Mouse (Mus musculus) T-cell, adult 66 days (primary cell): ENCODE data around the gene Rab17. TPM values are rescaled to one million over a fixed set of nuclear protein-coding genes. Genes with fewer than 3 reads are reported as not detected.

Experiments used
- total RNA-seq, 2 experiments: library from RNA; stranded (reverse); gene quantifications; 3 replicates in 1 of 2; 4 replicates in 1 of 2; pipeline ENCODE4 v1.2.4; 2023

The Rab17 gene
- not detected for total RNA-seq

DNA sequence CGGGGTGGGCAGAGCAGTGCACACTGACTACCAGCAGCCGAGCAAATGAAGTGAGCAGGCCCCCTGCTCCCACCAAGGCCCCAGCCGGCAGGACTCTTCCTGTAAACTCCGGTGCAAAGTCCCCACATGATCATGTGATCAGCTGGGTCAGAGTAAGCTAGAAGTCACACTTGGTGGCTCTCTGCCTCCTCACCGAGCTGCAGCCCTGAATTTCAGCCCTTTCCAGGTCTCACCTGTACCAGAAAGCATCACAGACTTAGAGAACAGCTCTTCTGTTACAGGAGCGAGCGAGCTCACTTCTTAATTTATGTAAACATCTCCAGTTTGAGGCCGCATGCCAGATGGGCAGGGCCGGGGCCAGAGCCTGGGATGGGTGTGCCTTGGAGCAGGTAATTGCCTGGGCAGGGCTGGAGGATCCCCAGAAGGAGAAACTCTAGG lies at the start of gene Rab17:
Rab17 (minus strand) TSS at position 315 of the 438 bp plus-strand sequence.

DNA sequence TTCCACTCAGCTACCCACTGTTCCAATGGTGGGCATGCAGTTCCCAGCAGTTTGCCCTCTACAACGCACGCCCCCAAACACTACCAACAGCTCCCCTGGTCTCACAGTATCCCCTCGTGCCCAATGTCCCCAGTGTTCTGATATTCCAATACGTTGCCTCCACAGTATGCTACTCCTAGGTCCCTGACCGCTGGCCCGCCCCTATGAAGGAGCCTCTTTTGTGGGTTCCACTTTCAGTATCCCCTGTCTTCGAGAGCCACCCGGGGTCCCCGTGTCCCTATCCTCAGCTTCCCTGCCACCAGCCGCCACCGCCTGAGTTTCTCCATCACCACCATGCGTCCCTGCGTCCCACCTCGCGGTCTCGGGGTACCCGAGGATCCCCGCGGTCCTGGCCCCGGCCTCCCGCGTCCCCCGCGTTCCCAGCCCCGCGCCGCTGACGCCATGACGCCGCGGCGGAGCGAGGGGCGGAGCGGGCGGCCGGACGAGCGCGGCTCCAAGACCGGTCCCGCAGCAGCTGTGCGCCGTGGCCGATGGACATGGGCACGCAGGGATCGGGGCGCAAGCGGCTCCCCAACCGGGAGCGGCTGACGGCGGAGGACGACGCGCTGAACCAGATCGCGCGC lies 28.9 kb upstream of the Rab17 start, which contains the start of gene Lrrfip1:
Lrrfip1 (plus strand) TSS at position 470 of the 623 bp plus-strand sequence.

DNA sequence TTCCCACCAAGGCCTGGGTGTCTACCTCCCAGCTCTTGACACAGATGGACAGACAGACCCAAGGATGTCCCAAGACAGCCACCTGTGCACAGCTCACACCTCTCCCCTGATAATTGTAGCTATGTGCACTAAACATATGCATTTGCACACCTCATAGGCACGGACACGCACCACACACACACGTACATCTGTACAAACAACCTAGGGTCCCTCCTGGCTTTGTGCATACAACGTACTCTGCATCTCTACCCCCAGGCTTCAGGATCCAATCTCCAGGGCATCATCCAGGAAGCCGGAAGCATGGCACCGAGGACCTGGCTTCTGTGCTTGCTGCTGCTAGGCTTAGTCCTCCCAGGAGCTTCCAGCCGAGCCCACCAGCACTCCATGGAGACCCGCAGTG lies 16.7 kb downstream of the Rab17 start, which contains the start of gene Prlh:
Prlh (plus strand) TSS at position 301 of the 400 bp plus-strand sequence.

DNA sequence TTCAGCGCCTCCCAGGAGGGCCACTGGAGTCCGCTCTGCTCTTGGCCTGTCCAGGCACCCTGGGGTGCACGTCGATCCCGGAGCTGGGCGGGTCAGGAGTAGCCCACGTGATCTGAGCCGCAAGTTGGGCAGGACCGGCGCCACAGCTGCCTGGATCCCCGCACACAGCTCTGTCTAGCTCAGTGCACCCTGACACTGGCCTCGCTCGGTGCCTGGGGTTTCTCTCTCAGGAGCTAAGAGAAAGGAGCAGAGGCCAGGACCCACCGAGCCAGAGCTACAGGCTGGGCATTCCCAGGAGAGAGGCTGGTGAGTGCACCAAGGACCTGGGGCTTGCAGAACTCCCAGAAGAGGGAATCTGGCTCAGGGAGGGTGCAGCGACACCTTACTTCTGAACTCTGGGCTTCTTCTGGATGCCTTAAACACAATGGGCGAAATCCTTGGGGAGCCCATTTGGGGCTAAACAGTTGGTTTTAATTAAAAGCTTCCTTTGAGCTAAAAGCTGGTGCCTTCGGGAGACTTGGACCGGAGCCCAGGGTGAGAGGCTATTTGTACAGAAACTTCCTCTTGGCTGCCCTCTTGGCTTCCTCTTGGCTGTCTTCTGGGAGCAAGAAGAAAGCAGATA lies 54.4 kb downstream of the Rab17 start, which contains the start of gene Mlph:
Mlph (plus strand) TSS at position 138 of the 622 bp plus-strand sequence.

Other genes starting within 250 kb of the Rab17 start
- not detected for gene Col6a3, start 125.7 kb downstream of the Rab17 start, total RNA-seq
- gene Mlph, start 54.6 kb downstream of the Rab17 start, total RNA-seq: not detected
- not detected for gene Prlh, start 16.6 kb downstream of the Rab17 start, total RNA-seq
- 100 to 1,000 TPM; 238 to 253 TPM for gene Lrrfip1, start 29.1 kb upstream of the Rab17 start, total RNA-seq
- 1 to 10 TPM; 3.1 to 3.2 TPM for gene Rbm44, start 175.4 kb upstream of the Rab17 start, total RNA-seq
- 10 to 100 TPM; 24.1 to 29.0 TPM for gene Ramp1, start 210.2 kb upstream of the Rab17 start, total RNA-seq